Mouse (Mus musculus) stomach, postnatal 0 days (tissue): ENCODE measurements at regions not wholly inside any gene's neighbourhood (a gene's known extent, or its start where the extent isn't known, plus 50 kb on each side); places are given as distances from the start of the nearest gene placed in this dataset.

Experiments
- ATAC-seq: fragments of 200-750 bp; cut with Nextera tagmentation; 2 replicates; pipeline ENCODE4 v1.8.0; 2017; ENCODE audit not compliant: low FRiP score, low TSS enrichment
- DNase-seq: peaks from one replicate; pipeline ENCODE4 v3.0.0-alpha.2; 2016; ENCODE audit warnings: low spot score
- H3K27ac ChIP-seq: fragments of 300-500 bp; sonication (generic); replicated peaks from 2 replicates; pipeline ENCODE4 v1.5.1; 2014; ENCODE audit warnings: mild to moderate bottlenecking, control low read depth
- H3K27me3 ChIP-seq: fragments of 300-500 bp; sonication (generic); 2 replicates; pipeline ENCODE4 v1.6.1; 2014; ENCODE audit warnings: low read length; ENCODE audit not compliant: control insufficient read depth, insufficient read depth
- H3K36me3 ChIP-seq: fragments of 300-500 bp; sonication (generic); 2 replicates; pipeline ENCODE4 v1.6.1; 2014; ENCODE audit warnings: low read length, mixed read lengths; ENCODE audit not compliant: control insufficient read depth, insufficient read depth
- H3K4me1 ChIP-seq: fragments of 300-500 bp; sonication (generic); replicated peaks from 2 replicates; pipeline ENCODE4 v1.6.1; 2014; ENCODE audit warnings: antibody characterized with exemption; ENCODE audit not compliant: control insufficient read depth, insufficient read depth
- H3K4me2 ChIP-seq: fragments of 300-500 bp; sonication (generic); replicated peaks from 2 replicates; pipeline ENCODE4 v1.6.1; 2014; ENCODE audit warnings: low read depth, mild to moderate bottlenecking, control low read depth, moderate library complexity
- H3K4me3 ChIP-seq: fragments of 300-500 bp; sonication (generic); 2 replicates; pipeline ENCODE4 v1.5.1; 2014; ENCODE audit warnings: low read depth, low read length, control low read depth
- H3K9ac ChIP-seq: fragments of 300-500 bp; sonication (generic); 2 replicates; pipeline ENCODE4 v1.6.1; 2014; ENCODE audit warnings: mild to moderate bottlenecking, low read length, control low read depth, mixed read lengths
- H3K9me3 ChIP-seq: fragments of 300-500 bp; sonication (generic); 2 replicates; pipeline ENCODE4 v1.6.1; 2016; ENCODE audit warnings: low read length; ENCODE audit not compliant: control insufficient read depth
- CTCF ChIP-seq: IDR thresholded peaks from 2 replicates; pipeline ENCODE4 v1.5.1; 2016; ENCODE audit warnings: antibody characterized with exemption, low read depth, mild to moderate bottlenecking, moderate library complexity
- EP300 ChIP-seq: optimal IDR thresholded peaks from 2 replicates; pipeline ENCODE3; 2016; ENCODE audit warnings: antibody characterized with exemption
- WGBS: fragments of 180-500 bp; shearing (Covaris S2); extraction: QIAGEN DNeasy Blood & Tissue Kit; methylation state at CpG from one replicate; pipeline ENCODE4 v1.1.7; 2014; 5-methylcytosine and 5-hydroxymethylcytosine counted together

DNA sequence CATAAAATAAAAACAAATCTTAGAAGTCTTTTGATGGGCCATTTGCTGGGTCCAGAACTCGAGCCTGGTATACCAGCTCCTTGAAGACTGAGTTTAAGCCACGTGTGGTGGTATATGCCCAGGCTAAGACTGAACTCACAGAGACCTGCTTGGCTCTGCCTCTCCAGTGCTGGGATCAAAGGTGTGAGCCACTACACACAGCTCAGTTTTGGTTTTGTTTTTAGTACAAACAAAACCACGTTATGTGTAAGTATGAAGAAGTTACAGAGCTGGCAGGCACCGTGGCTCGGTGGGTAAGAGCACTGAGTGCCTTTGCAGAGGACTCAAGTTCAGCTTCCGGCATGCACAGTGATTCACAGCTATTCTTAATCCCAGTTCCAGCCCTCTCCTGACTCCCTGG is 75.6 kb downstream of the Wdr5 start:
- no peak overlapping the region for H3K9ac ChIP-seq
- 52% methylated on average over 6 of the region's 6 CpGs for WGBS
- no peak overlapping the region for H3K4me2 ChIP-seq
- H3K36me3 ChIP-seq = no peaks in the 10 kb centered on the region
- ATAC-seq (no peak), DNase-seq (no peak)
- no peaks in the 10 kb centered on the region for H3K9me3 ChIP-seq
- H3K4me3 ChIP-seq = no peak overlapping the region
- TF ChIP-seq EP300 (no peak), CTCF (no peak)
- H3K27me3 ChIP-seq = no peaks in the 10 kb centered on the region
- H3K4me1 ChIP-seq = 0 out of 2 replicates have a peak, but pooled peaks cover 3% of the 10 kb centered on the region
- no peak overlapping the region for H3K27ac ChIP-seq

DNA sequence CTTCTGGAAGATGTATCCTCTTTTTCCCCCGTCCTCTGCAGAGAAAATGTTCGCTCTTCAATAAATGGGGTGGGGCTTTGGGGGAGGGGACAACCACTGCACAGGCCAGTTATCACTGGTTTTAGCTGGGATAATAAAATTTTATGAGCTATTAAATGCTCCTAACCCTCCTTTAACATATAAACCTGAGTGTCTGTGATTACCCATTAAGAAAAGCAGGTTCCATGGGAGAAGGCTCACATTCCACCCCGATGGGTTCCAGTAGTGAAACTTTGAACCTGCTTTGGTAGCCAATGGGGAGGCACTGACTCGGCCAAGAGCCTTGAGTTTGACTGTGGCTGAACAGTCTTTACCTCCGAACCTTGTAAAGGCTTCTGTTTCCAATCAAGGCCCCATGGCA is 76.7 kb downstream of the Wdr5 start:
- Histone ChIP-seq H3K27ac (no peak overlapping the region), H3K27me3 (no peaks in the 10 kb centered on the region), H3K4me2 (no peak overlapping the region), H3K4me1 (0 out of 2 replicates have a peak, but pooled peaks cover 3% of the 10 kb centered on the region), H3K9ac (no peak overlapping the region), H3K9me3 (no peaks in the 10 kb centered on the region), H3K36me3 (no peaks in the 10 kb centered on the region), H3K4me3 (no peak overlapping the region)
- ATAC-seq (no peak), DNase-seq (no peak)
- WGBS = 84% methylated on average over 5 of the region's 5 CpGs
- TF ChIP-seq CTCF (no peak), EP300 (no peak)

DNA sequence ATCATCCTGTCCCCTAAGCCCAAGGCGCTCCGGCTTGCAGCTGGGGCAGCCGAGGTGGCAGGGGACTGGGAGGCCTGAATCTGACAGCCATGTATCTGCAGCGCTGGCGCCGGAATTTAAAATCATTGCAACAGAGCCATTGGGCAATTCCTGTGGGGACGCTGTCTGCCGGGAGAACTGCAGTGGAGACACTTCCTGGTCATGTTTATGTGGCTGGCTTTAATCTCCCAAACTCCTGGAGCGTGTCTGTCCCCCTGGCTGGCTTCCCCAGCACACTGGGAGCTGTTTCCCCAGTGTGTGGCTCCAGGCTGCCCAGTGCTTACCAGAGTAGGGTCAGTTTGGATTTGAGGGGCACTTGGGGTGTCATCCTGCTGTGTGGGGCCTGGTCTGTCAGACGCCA is 78.4 kb downstream of the Wdr5 start:
- H3K4me1 ChIP-seq = 0 out of 2 replicates have a peak, but pooled peaks cover 3% of the 10 kb centered on the region
- H3K9ac ChIP-seq = no peak overlapping the region
- no peaks in the 10 kb centered on the region for H3K27me3 ChIP-seq
- TF ChIP-seq CTCF (peak; percentile 34), EP300 (no peak)
- ATAC-seq = peak; percentile 16; the same call in 1 of the 2 replicates
- H3K9me3 ChIP-seq = no peaks in the 10 kb centered on the region
- no peak overlapping the region for H3K4me2 ChIP-seq
- no peak overlapping the region for H3K4me3 ChIP-seq
- H3K36me3 ChIP-seq = no peaks in the 10 kb centered on the region
- 37% methylated on average over 10 of the region's 10 CpGs for WGBS
- DNase-seq = peak; percentile 27
- H3K27ac ChIP-seq = peak overlapping the region; percentile 59

DNA sequence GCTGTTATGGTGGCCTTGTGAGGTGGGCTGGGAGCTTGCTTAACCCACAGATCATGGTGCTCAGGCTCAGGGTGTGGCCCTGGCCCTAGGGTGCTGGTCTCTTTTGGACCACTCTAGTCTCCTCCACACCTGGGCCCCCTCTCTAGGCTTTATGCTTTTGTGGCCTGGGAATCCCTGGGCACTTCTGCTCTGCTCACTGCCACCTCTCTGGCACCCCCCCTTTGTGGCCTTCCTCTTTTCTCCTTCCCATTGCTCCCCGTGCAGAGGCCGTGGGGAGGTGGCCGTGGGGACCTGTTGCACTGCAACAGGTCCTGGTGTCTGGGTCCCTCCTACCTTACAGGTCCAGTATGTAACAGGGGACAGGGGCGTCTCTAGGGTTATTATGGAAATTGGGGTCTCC is 80.3 kb downstream of the Wdr5 start:
- H3K4me3 ChIP-seq = no peak overlapping the region
- H3K27ac ChIP-seq = no peak overlapping the region
- WGBS = 84% methylated on average over 4 of the region's 4 CpGs
- ATAC-seq (no peak), DNase-seq (no peak)
- H3K9me3 ChIP-seq = no peaks in the 10 kb centered on the region
- TF ChIP-seq EP300 (no peak), CTCF (no peak)
- no peak overlapping the region for H3K9ac ChIP-seq
- H3K36me3 ChIP-seq = no peaks in the 10 kb centered on the region
- H3K4me1 ChIP-seq = peaks cover 8% of the 10 kb centered on the region; the same call in 1 of the 2 replicates
- H3K4me2 ChIP-seq = no peak overlapping the region
- H3K27me3 ChIP-seq = no peaks in the 10 kb centered on the region

DNA sequence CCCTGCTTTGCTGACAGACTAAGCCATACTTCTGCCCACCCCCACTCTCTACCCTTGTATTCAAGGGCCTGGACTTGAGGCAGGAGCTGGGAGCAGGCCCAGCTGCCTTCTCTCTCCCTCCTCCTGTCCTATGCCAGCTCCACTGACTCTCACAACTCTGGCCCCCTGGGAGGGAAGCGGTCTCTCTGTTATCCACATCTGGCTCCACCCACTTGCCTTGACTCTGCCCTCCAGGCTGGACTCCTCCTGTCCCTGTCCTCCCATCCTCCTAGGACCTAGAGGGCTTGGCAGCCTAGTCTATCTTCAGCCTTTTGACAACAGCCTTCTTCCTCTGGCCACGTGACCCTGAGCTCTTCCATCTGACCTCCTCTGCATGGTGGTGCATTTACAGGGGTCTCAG is 80.0 kb upstream of the Rxra start:
- DNase-seq = no peak

DNA sequence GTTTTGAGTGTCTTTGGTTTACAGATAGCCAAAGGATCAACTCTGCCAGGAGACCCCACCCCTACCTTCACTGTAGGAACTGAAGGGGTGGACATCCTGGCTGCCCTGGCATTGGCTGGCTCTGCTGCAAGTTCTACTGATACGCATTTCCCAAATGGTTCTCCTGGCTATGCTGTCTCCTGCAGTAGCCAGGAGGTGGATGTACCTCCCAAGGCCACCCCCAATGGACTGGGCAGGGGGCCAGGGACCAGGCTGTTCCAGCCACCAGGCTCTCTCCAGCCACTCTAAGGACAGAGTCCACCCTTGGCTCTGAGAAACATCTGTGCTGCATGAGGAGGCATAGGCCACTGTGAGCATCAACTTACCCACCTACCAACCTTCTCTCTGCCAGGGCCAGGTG is 79.3 kb upstream of the Rxra start:
- H3K36me3 ChIP-seq = no peaks in the 10 kb centered on the region
- no peak overlapping the region for H3K27ac ChIP-seq
- peaks cover 8% of the 10 kb centered on the region; the same call in 1 of the 2 replicates for H3K4me1 ChIP-seq
- H3K4me2 ChIP-seq = no peak overlapping the region
- ATAC-seq = no peak
- H3K4me3 ChIP-seq = no peak overlapping the region
- DNase-seq = no peak
- no peaks in the 10 kb centered on the region for H3K27me3 ChIP-seq
- TF ChIP-seq EP300 (no peak), CTCF (no peak)
- WGBS = 70% methylated on average over 1 of the region's 1 CpGs
- no peaks in the 10 kb centered on the region for H3K9me3 ChIP-seq
- H3K9ac ChIP-seq = no peak overlapping the region

More for the DNA sequence above, 80.0 kb upstream of the Rxra start:
- H3K4me2 ChIP-seq = no peak overlapping the region
- ATAC-seq = no peak
- TF ChIP-seq EP300 = no peak
- TF ChIP-seq CTCF = no peak
- no peak overlapping the region for H3K4me3 ChIP-seq
- no peaks in the 10 kb centered on the region for H3K36me3 ChIP-seq
- WGBS = 41% methylated on average over 2 of the region's 2 CpGs
- H3K27me3 ChIP-seq = no peaks in the 10 kb centered on the region
- H3K4me1 ChIP-seq = peaks cover 8% of the 10 kb centered on the region; the same call in 1 of the 2 replicates
- no peak overlapping the region for H3K9ac ChIP-seq
- no peaks in the 10 kb centered on the region for H3K9me3 ChIP-seq
- H3K27ac ChIP-seq = no peak overlapping the region
